Mouse (Mus musculus) ES-Bruce4 (cell line): ENCODE results near the gene Exoc4.

Experiments
- CTCF ChIP-seq: IDR thresholded peaks from one replicate; pipeline ENCODE4 v1.8.1; 2011; ENCODE audit warnings: low read depth, low read length
- POLR2A ChIP-seq: IDR thresholded peaks from one replicate; pipeline ENCODE4 v1.8.1; 2011; ENCODE audit warnings: low read length; ENCODE audit not compliant: insufficient read depth

DNA sequence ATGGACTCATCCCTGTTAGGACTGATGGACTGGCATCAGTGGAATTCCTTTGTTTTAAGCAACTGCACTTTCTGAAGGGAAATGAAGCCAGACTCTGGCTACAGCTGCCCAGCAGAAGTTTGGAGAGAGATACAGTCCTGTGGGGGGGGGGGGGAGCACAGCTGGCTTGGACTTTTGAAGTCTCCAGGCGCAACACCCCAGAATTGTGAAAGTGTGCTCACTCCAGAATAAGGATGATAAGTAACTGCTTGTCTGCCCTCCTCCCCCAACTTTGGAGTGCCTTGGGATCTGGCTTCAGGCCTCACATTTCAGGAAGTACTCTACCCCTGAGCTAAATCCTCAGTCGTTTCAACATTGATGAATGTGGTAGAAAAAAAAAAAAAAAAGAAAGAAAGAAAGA is 716.7 kb downstream of the Exoc4 start:
- TF ChIP-seq CTCF, result no peak
- no peak for TF ChIP-seq POLR2A
